Mouse (Mus musculus): ENCODE results near the gene Scand1. TPM values are rescaled to one million over a fixed set of nuclear protein-coding genes. Genes with fewer than 3 reads are reported as not detected.

The Scand1 gene
- total RNA-seq, 2 experiments from 2014 or later = 80.0 to 86.3 TPM

Small RNA genes within 50 kb of the gene (microRNA-seq; reads per million reads assigned to microRNA genes)
- 0 reads per million in 2 experiments for gene Gm22759

Other genes starting within 250 kb of the Scand1 start
- gene Spag4, start 247.5 kb downstream of the Scand1 start, total RNA-seq (2021) = 1 to 10 TPM; 1.5 to 2.1 TPM
- 10 to 100 TPM; 11.2 to 12.1 TPM for gene Cpne1, start 200.7 kb downstream of the Scand1 start, total RNA-seq (2021)
- 10 to 100 TPM; 11.3 to 12.3 TPM for gene Rbm12, start 200.7 kb downstream of the Scand1 start, total RNA-seq (2021)
- gene Gm28036, start 185.6 kb downstream of the Scand1 start, total RNA-seq (2021) = 10 to 100 TPM in 1 of 2 experiments, 1 to 10 TPM in 1; 6.5 to 12.3 TPM
- 100 to 1,000 TPM; 383 to 389 TPM for gene Romo1, start 168.7 kb downstream of the Scand1 start, total RNA-seq (2021)
- 10 to 100 TPM; 93.7 to 97.1 TPM for gene Nfs1, start 168.5 kb downstream of the Scand1 start, total RNA-seq (2021)
- gene Rbm39, start 132.5 kb downstream of the Scand1 start, total RNA-seq (2021) = 100 to 1,000 TPM; 143 to 154 TPM
- 10 to 100 TPM; 22.8 to 24.8 TPM for gene Phf20, start 116.2 kb downstream of the Scand1 start, total RNA-seq (2021)
- under 1 TPM; 0.62 to 0.69 TPM for gene Cnbd2, start 405 bp downstream of the Scand1 start, total RNA-seq (2021)
- 10 to 100 TPM in 1 of 2 experiments, 1 to 10 TPM in 1; 7.5 to 10.5 TPM for gene Epb41l1, start 108.2 kb upstream of the Scand1 start, total RNA-seq (2021)
- 10 to 100 TPM; 23.3 to 24.1 TPM for gene Aar2, start 234.9 kb upstream of the Scand1 start, total RNA-seq (2021)